Mouse (Mus musculus): ENCODE data around the gene Nt5dc2. TPM values are rescaled to one million over a fixed set of nuclear protein-coding genes. Genes with fewer than 3 reads are reported as not detected.

Gene Nt5dc2
- polyA plus RNA-seq, 1 experiment from 2014 or later = 569 TPM

DNA sequence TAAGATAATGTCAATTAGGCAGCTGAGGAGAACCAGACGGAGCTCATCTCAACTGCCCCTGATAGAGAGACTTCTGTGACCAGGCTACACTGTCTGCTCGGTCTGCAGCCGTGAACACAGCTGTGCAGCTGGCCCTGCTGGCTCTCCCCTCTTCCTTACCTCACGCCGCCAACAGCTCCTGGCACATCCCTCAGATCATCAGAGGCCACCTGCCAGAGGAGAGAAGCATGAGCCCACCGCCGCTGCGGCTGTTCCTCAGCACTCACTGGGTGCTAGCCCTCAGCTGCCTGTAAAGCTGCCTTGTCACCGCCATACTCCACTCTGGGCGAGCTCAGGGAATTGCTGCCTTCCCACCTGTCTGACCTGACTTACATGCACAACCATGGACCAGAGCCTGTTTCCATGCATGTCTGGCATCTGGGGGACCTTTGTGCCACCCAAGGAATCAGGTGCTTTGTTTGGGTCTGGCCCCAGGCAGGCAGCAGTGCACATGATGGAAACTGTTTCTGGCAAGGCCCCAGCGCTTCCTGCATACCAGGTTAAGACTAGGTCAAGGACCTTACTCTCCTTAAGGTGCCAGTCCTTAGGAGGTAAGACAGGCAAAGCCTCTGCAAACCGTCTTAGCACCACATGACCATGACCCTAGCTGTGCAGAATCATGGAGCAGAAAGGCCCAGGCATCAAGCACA lies 49.0 kb downstream of the Nt5dc2 start:
- WGBS = 92% methylated on average over 12 of the region's 12 CpGs
- H3K27me3 ChIP-seq (ENCODE audit: control insufficient read depth, insufficient read depth, low read length) = no peaks in the 10 kb centered on the region
- ATAC-seq (ENCODE audit: insufficient number of reproducible peaks, low FRiP score, low TSS enrichment, low read depth) (no peak), DNase-seq (ENCODE audit: low spot score) (no peak)
- H3K9me3 ChIP-seq (ENCODE audit: control insufficient read depth, low read length) = no peaks in the 10 kb centered on the region
- no peak overlapping the region for H3K9ac ChIP-seq (ENCODE audit: low read length)
- no peaks in the 10 kb centered on the region for H3K4me1 ChIP-seq (ENCODE audit: control insufficient read depth, insufficient read depth, low read length)
- H3K4me2 ChIP-seq (ENCODE audit: low read depth, severe bottlenecking) = no peak overlapping the region
- no peak overlapping the region for H3K4me3 ChIP-seq (ENCODE audit: low read depth, low read length)
- peaks cover 67% of the 10 kb centered on the region for H3K36me3 ChIP-seq (ENCODE audit: control insufficient read depth, insufficient read depth, low read length)
- no peak overlapping the region for H3K27ac ChIP-seq (replicated peaks; ENCODE audit: low read depth, low read length)

DNA sequence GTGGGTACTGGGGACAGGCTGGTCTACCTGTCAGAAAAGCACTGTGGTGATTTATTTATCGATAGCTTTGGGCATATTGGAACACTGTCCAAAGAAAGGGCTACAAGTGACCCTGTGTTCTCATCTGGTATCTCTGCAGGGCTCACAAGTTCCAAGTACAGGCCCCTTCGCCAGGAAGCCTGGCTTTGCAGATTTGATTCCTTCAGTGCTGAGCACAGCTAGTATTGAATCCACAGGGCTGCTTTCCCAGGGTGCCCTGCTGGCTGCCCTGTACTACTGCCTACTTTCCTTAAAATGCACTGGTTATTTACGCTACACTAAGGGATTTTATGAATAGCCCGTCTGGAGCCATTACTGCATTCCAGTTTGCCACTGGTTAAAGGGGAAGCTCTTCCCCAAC lies 50.7 kb downstream of the Nt5dc2 start:
- DNase-seq (ENCODE audit: low spot score) = no peak
- Histone ChIP-seq H3K27ac (replicated peaks; ENCODE audit: low read depth, low read length) (no peak overlapping the region), H3K27me3 (ENCODE audit: control insufficient read depth, insufficient read depth, low read length) (no peaks in the 10 kb centered on the region), H3K36me3 (ENCODE audit: control insufficient read depth, insufficient read depth, low read length) (peaks cover 65% of the 10 kb centered on the region), H3K9ac (ENCODE audit: low read length) (no peak overlapping the region), H3K9me3 (ENCODE audit: control insufficient read depth, low read length) (no peaks in the 10 kb centered on the region), H3K4me2 (ENCODE audit: low read depth, severe bottlenecking) (no peak overlapping the region), H3K4me1 (ENCODE audit: control insufficient read depth, insufficient read depth, low read length) (no peaks in the 10 kb centered on the region), H3K4me3 (ENCODE audit: low read depth, low read length) (no peak overlapping the region)
- no peak for ATAC-seq (ENCODE audit: insufficient number of reproducible peaks, low FRiP score, low TSS enrichment, low read depth)
- 89% methylated on average over 4 of the region's 4 CpGs for WGBS

DNA sequence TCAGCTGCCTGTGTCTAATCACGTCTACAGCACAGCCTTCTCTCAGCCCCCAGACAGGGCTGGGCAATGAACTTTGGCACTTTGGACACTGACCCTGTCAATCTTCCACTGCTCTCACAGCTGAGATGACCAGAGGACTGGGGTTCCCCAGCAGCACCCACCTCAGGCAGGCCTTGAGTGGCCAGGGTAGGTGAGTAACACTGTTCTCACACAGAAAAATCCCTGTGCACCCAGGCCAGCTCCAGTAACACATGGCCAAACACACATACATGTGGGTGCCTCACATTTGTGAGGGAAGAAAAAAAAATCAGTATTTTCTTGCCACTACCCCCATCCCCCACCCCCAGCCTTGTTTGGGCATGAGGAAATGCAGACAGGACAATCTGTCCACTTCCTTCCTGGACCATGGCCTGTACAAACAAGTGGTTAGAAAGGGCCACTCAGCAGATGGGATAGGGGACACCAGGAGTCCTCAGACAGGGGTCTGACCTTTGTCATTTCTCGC lies 52.0 kb downstream of the Nt5dc2 start:
- Histone ChIP-seq H3K4me1 (ENCODE audit: control insufficient read depth, insufficient read depth, low read length) (no peaks in the 10 kb centered on the region), H3K9ac (ENCODE audit: low read length) (no peak overlapping the region), H3K4me3 (ENCODE audit: low read depth, low read length) (no peak overlapping the region), H3K36me3 (ENCODE audit: control insufficient read depth, insufficient read depth, low read length) (peaks cover 66% of the 10 kb centered on the region), H3K9me3 (ENCODE audit: control insufficient read depth, low read length) (no peaks in the 10 kb centered on the region), H3K27me3 (ENCODE audit: control insufficient read depth, insufficient read depth, low read length) (no peaks in the 10 kb centered on the region), H3K27ac (replicated peaks; ENCODE audit: low read depth, low read length) (no peak overlapping the region), H3K4me2 (ENCODE audit: low read depth, severe bottlenecking) (no peak overlapping the region)
- DNase-seq (ENCODE audit: low spot score) (no peak), ATAC-seq (ENCODE audit: insufficient number of reproducible peaks, low FRiP score, low TSS enrichment, low read depth) (no peak)
- WGBS = 81% methylated on average over 2 of the region's 2 CpGs

- no peak overlapping the region for H3K4me3 ChIP-seq (ENCODE audit: low read depth, low read length)
- 95% methylated on average over 5 of the region's 5 CpGs for WGBS
- H3K27ac ChIP-seq (replicated peaks; ENCODE audit: low read depth, low read length) = no peak overlapping the region
- no peaks in the 10 kb centered on the region for H3K27me3 ChIP-seq (ENCODE audit: control insufficient read depth, insufficient read depth, low read length)
- no peaks in the 10 kb centered on the region for H3K9me3 ChIP-seq (ENCODE audit: control insufficient read depth, low read length)
- ATAC-seq (ENCODE audit: insufficient number of reproducible peaks, low FRiP score, low TSS enrichment, low read depth) (no peak), DNase-seq (ENCODE audit: low spot score) (no peak)
- H3K4me1 ChIP-seq (ENCODE audit: control insufficient read depth, insufficient read depth, low read length) = no peaks in the 10 kb centered on the region
- no peak overlapping the region for H3K9ac ChIP-seq (ENCODE audit: low read length)
- H3K36me3 ChIP-seq (ENCODE audit: control insufficient read depth, insufficient read depth, low read length) = peaks cover 68% of the 10 kb centered on the region
- no peak overlapping the region for H3K4me2 ChIP-seq (ENCODE audit: low read depth, severe bottlenecking)
Measured at GRCm38 (mm10) chr14:31183541-31183940, 52.7 kb downstream of the Nt5dc2 start.

- Histone ChIP-seq H3K27me3 (ENCODE audit: control insufficient read depth, insufficient read depth, low read length) (no peaks in the 10 kb centered on the region), H3K4me3 (ENCODE audit: low read depth, low read length) (no peak overlapping the region), H3K27ac (replicated peaks; ENCODE audit: low read depth, low read length) (no peak overlapping the region), H3K36me3 (ENCODE audit: control insufficient read depth, insufficient read depth, low read length) (peaks cover 71% of the 10 kb centered on the region), H3K9ac (ENCODE audit: low read length) (no peak overlapping the region), H3K9me3 (ENCODE audit: control insufficient read depth, low read length) (no peaks in the 10 kb centered on the region), H3K4me2 (ENCODE audit: low read depth, severe bottlenecking) (no peak overlapping the region), H3K4me1 (ENCODE audit: control insufficient read depth, insufficient read depth, low read length) (no peaks in the 10 kb centered on the region)
- ATAC-seq (ENCODE audit: insufficient number of reproducible peaks, low FRiP score, low TSS enrichment, low read depth) (no peak), DNase-seq (ENCODE audit: low spot score) (no peak)
- 92% methylated on average over 12 of the region's 12 CpGs for WGBS
Measured at GRCm38 (mm10) chr14:31184195-31184594, 53.3 kb downstream of the Nt5dc2 start.

DNA sequence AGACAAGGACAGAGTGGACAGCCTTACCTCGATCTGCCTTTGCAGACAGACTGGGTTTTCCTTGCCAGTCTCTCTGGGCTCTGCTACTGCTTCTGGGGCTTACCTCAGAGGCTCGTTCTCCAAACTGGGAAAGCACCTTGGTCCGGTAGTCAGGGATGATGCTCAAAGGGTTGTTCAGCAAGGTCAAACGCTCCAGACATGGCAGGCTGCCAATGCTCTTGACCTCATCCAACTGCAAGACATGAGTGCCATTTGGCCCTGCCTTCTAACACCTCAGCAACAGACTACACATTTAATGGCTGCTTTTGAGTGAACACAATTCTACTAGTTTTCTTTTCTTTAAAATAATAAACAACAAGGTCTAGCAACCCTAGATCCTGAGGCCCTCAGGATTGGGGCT lies 55.8 kb downstream of the Nt5dc2 start:
- H3K4me2 ChIP-seq (ENCODE audit: low read depth, severe bottlenecking) = no peak overlapping the region
- DNase-seq (ENCODE audit: low spot score) = no peak
- no peaks in the 10 kb centered on the region for H3K9me3 ChIP-seq (ENCODE audit: control insufficient read depth, low read length)
- H3K4me3 ChIP-seq (ENCODE audit: low read depth, low read length) = no peak overlapping the region
- WGBS = 92% methylated on average over 4 of the region's 4 CpGs
- no peaks in the 10 kb centered on the region for H3K27me3 ChIP-seq (ENCODE audit: control insufficient read depth, insufficient read depth, low read length)
- H3K4me1 ChIP-seq (ENCODE audit: control insufficient read depth, insufficient read depth, low read length) = no peaks in the 10 kb centered on the region
- H3K27ac ChIP-seq (replicated peaks; ENCODE audit: low read depth, low read length) = no peak overlapping the region
- no peak overlapping the region for H3K9ac ChIP-seq (ENCODE audit: low read length)
- ATAC-seq (ENCODE audit: insufficient number of reproducible peaks, low FRiP score, low TSS enrichment, low read depth) = no peak
- H3K36me3 ChIP-seq (ENCODE audit: control insufficient read depth, insufficient read depth, low read length) = peaks cover 69% of the 10 kb centered on the region

Other genes with a start within 250 kb of the Nt5dc2 start
- gene Itih4, start 244.6 kb upstream of the Nt5dc2 start, polyA plus RNA-seq (2014; fragmentation: Nextera tagmentation; extraction: Ambion mirVana) = not detected in 2 replicates
- 0.14 and 0.15 TPM in 2 replicates for gene Itih3, start 207.3 kb upstream of the Nt5dc2 start, polyA plus RNA-seq (2014; fragmentation: Nextera tagmentation; extraction: Ambion mirVana)
- gene Itih1, start 187.8 kb upstream of the Nt5dc2 start, polyA plus RNA-seq (2014; fragmentation: Nextera tagmentation; extraction: Ambion mirVana) = not detected in 2 replicates
- gene Nek4, start 179.7 kb upstream of the Nt5dc2 start, polyA plus RNA-seq (2014; fragmentation: Nextera tagmentation; extraction: Ambion mirVana) = 16.1 and 17.7 TPM in 2 replicates
- 42.4 and 47.8 TPM in 2 replicates for gene Glt8d1, start 129.7 kb upstream of the Nt5dc2 start, polyA plus RNA-seq (2014; fragmentation: Nextera tagmentation; extraction: Ambion mirVana)
- 277 and 305 TPM in 2 replicates for gene Spcs1, start 129.4 kb upstream of the Nt5dc2 start, polyA plus RNA-seq (2014; fragmentation: Nextera tagmentation; extraction: Ambion mirVana)
- 135 and 136 TPM in 2 replicates for gene Pbrm1, start 111.9 kb upstream of the Nt5dc2 start, polyA plus RNA-seq (2014; fragmentation: Nextera tagmentation; extraction: Ambion mirVana)
- gene Gnl3, start 111.9 kb upstream of the Nt5dc2 start, polyA plus RNA-seq (2014; fragmentation: Nextera tagmentation; extraction: Ambion mirVana) = 126 and 129 TPM in 2 replicates
- gene Smim4, start 2.1 kb upstream of the Nt5dc2 start, polyA plus RNA-seq (2014; fragmentation: Nextera tagmentation; extraction: Ambion mirVana) = 61.6 and 66.5 TPM in 2 replicates
- 15.5 and 15.7 TPM in 2 replicates for gene Stab1, start 37.6 kb downstream of the Nt5dc2 start, polyA plus RNA-seq (2014; fragmentation: Nextera tagmentation; extraction: Ambion mirVana)
- gene Tnnc1, start 77.3 kb downstream of the Nt5dc2 start, polyA plus RNA-seq (2014; fragmentation: Nextera tagmentation; extraction: Ambion mirVana) = 16.6 and 18.7 TPM in 2 replicates
- gene Nisch, start 85.9 kb downstream of the Nt5dc2 start, polyA plus RNA-seq (2014; fragmentation: Nextera tagmentation; extraction: Ambion mirVana) = 346 and 377 TPM in 2 replicates
- gene Sema3g, start 86.8 kb downstream of the Nt5dc2 start, polyA plus RNA-seq (2014; fragmentation: Nextera tagmentation; extraction: Ambion mirVana) = 0.09 and 0.20 TPM in 2 replicates
- 12.7 and 13.5 TPM in 2 replicates for gene Phf7, start 120.3 kb downstream of the Nt5dc2 start, polyA plus RNA-seq (2014; fragmentation: Nextera tagmentation; extraction: Ambion mirVana)
- 111 and 112 TPM in 2 replicates for gene Bap1, start 120.4 kb downstream of the Nt5dc2 start, polyA plus RNA-seq (2014; fragmentation: Nextera tagmentation; extraction: Ambion mirVana)
- 9.1 and 9.4 TPM in 2 replicates for gene Dnah1, start 192.8 kb downstream of the Nt5dc2 start, polyA plus RNA-seq (2014; fragmentation: Nextera tagmentation; extraction: Ambion mirVana)
- gene Capn7, start 205.6 kb downstream of the Nt5dc2 start, polyA plus RNA-seq (2014; fragmentation: Nextera tagmentation; extraction: Ambion mirVana) = 34.5 and 36.8 TPM in 2 replicates

All from limb, embryonic 11.5 days (tissue).